Mouse (Mus musculus) kidney, adult 2 months (tissue): Measurements from ENCODE around the gene Reln.

ENCODE experiments used
- CTCF ChIP-seq: fragments of 200-500 bp; conservative IDR thresholded peaks from 2 replicates; pipeline ENCODE4 v1.5.1; 2011; ENCODE audit warnings: low read depth, mild to moderate bottlenecking, control low read depth, low read length, moderate library complexity, mixed read lengths; ENCODE audit not compliant: insufficient read depth, insufficient read length
- POLR2A ChIP-seq: fragments of 200-500 bp; IDR thresholded peaks from one replicate; pipeline ENCODE4 v1.6.1; 2011; ENCODE audit warnings: low read depth, low read length, control low read depth

DNA sequence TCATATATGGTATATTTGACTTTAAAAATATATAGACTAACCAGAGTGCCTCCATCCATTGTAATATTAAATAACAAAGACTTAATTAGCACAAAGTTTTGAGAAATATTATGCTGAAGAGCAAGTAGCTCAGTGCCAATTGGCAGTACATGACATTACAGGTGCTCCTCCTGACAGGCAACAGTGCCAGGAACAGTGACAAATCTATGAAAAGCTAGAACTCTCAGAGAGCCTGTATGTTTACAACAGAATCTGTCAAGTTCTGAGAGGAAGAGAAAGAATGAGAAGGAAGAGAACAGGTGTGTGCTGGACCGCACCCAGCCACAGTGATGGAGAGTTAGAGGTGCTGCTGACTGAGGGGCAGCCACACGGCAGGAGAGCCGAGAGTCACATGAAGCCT is 363.3 kb downstream of the Reln start:
- TF ChIP-seq CTCF (no peak), POLR2A (no peak)
